Mouse (Mus musculus) heart, embryonic 13.5 days (tissue): ENCODE data around the gene Pilrb1. TPM values are rescaled to one million over a fixed set of nuclear protein-coding genes. Genes with fewer than 3 reads are reported as not detected.
"Not testable (repeated sequence)": the region's sequence is repeated elsewhere in the genome, so short reads cannot be mapped to it uniquely, and the experiment has no call there.

Source experiments
- ATAC-seq: fragments of 200-750 bp; cut with Nextera tagmentation; 2 replicates; pipeline ENCODE4 v1.8.0; 2017; ENCODE audit warnings: moderate TSS enrichment; ENCODE audit not compliant: insufficient number of reproducible peaks, low FRiP score, low TSS enrichment; ENCODE audit errors: extremely low read depth
- H3K27ac ChIP-seq: fragments of 300-500 bp; sonication (generic); replicated peaks from 2 replicates; pipeline ENCODE4 v1.5.1; 2015; ENCODE audit warnings: moderate library complexity, mild to moderate bottlenecking, inconsistent platforms
- H3K27me3 ChIP-seq: fragments of 300-500 bp; sonication (generic); replicated peaks from 2 replicates; pipeline ENCODE4 v1.6.1; 2015; ENCODE audit warnings: mild to moderate bottlenecking, inconsistent platforms
- H3K36me3 ChIP-seq: fragments of 300-500 bp; sonication (generic); 2 replicates; pipeline ENCODE4 v1.6.1; 2015; ENCODE audit warnings: mild to moderate bottlenecking, inconsistent platforms
- H3K4me1 ChIP-seq: fragments of 300-500 bp; sonication (generic); 2 replicates; pipeline ENCODE4 v1.6.1; 2015; ENCODE audit warnings: inconsistent platforms
- H3K4me2 ChIP-seq: fragments of 300-500 bp; sonication (generic); 2 replicates; pipeline ENCODE4 v1.6.1; 2015; ENCODE audit warnings: inconsistent platforms, mild to moderate bottlenecking, moderate library complexity
- H3K4me3 ChIP-seq: fragments of 300-500 bp; sonication (generic); 2 replicates; pipeline ENCODE4 v1.5.1; 2015; ENCODE audit warnings: moderate library complexity, mild to moderate bottlenecking, inconsistent platforms
- H3K9ac ChIP-seq: fragments of 300-500 bp; sonication (generic); 2 replicates; pipeline ENCODE4 v1.6.1; 2015; ENCODE audit warnings: inconsistent platforms, mild to moderate bottlenecking, moderate library complexity
- H3K9me3 ChIP-seq: fragments of 300-500 bp; sonication (generic); 2 replicates; pipeline ENCODE4 v1.6.1; 2016; ENCODE audit warnings: inconsistent platforms
- WGBS: fragments of 180-500 bp; shearing (Covaris S2); methylation state at CpG from one replicate; pipeline ENCODE4 v1.1.7; 2015; ENCODE audit warnings: mixed read lengths; 5-methylcytosine and 5-hydroxymethylcytosine counted together
- polyA plus RNA-seq: library from polyadenylated mRNA; unstranded; fragments of >200 nt; fragmentation: Nextera tagmentation; extraction: Ambion mirVana; gene quantifications from 2 replicates; pipeline ENCODE4 v1.2.1, GENCODE M21; 2015

The Pilrb1 gene
- polyA plus RNA-seq, 1 experiment from 2014 or later, result 0.71 TPM

DNA sequence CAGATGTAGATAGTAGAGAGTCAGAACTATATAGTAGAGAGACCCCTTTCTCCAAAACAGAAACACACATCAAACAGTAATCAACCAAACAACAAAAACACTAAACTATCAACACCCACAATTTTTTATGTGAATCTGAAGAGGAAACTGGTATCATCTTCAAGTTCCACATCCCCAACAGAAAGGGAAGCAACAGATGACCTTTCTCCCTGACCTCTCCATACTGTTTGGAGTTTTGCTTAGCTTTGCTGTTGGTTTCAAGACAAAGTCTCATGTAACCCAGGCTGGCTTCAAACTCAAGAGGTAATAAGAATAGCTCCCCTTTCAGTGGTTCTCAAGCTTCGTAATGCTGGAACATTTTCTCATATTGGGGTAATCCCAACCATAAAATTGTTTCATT, 6.1 kb upstream of the Pilrb1 start:
- not testable (repeated sequence) for H3K36me3 ChIP-seq, H3K9ac ChIP-seq, H3K4me2 ChIP-seq, H3K4me3 ChIP-seq, H3K9me3 ChIP-seq, H3K27me3 ChIP-seq, H3K27ac ChIP-seq, H3K4me1 ChIP-seq, ATAC-seq
- WGBS, result 71% methylated on average over 1 of the region's 1 CpGs

DNA sequence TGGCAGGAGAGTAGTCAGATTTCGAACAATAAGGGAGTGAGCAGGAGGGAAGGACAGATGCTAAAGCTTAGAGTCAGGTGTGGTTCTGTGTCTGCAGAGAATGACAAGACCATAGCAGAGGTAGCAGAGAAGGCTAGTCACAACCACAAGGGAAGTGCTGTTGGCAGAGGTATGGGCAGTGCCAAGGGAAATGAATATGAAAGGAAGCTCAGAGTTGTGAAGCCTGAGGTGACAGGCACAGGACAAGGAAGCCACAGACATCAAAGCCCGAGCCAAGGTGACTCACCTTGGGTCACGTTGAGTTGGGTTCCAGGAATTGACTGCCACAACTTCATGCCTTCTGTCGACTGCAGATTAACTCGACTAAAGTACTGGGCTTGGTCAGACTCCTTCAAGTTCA, 1.0 kb downstream of the Pilrb1 start:
- WGBS, result 65% methylated on average over 5 of the region's 5 CpGs
- not testable (repeated sequence) for H3K36me3 ChIP-seq, H3K4me1 ChIP-seq, H3K9me3 ChIP-seq, H3K27ac ChIP-seq, H3K4me2 ChIP-seq, ATAC-seq, H3K27me3 ChIP-seq, H3K9ac ChIP-seq, H3K4me3 ChIP-seq

DNA sequence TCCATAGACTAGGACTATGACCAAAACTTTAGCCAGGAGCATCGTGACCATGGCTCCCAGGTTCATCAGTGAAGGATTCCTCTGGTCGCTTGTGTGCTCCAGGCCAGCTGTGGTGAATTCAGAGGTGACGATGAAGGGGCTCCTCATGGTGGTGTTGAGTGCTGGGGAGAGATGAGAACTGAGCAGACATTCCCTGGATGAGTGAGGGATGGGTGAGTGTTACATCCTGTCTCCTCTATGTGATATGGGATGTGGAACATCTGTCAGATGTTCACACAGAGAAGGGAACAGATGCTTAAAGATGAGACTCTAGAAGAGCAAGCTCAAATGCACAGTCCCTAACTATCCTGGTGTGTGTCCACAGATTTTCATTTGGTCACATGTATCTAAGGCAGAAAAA, 3.0 kb downstream of the Pilrb1 start:
- not testable (repeated sequence) for H3K4me3 ChIP-seq, ATAC-seq, H3K4me1 ChIP-seq, H3K9me3 ChIP-seq, H3K9ac ChIP-seq, H3K4me2 ChIP-seq, H3K27me3 ChIP-seq, H3K27ac ChIP-seq, H3K36me3 ChIP-seq
- WGBS, result 54% methylated on average over 3 of the region's 3 CpGs

GRCm38 (mm10) chr5:137850313-137850712, 7.6 kb downstream of the Pilrb1 start:
- not testable (repeated sequence) for H3K9me3 ChIP-seq, H3K36me3 ChIP-seq, H3K4me3 ChIP-seq, ATAC-seq, H3K4me1 ChIP-seq, H3K9ac ChIP-seq, H3K27ac ChIP-seq, H3K4me2 ChIP-seq, H3K27me3 ChIP-seq
- WGBS, result 69% methylated on average over 1 of the region's 1 CpGs

GRCm38 (mm10) chr5:137837110-137837509, 20.8 kb downstream of the Pilrb1 start:
- not testable (repeated sequence) for H3K27me3 ChIP-seq, H3K4me2 ChIP-seq, H3K9ac ChIP-seq, H3K36me3 ChIP-seq, H3K4me3 ChIP-seq, ATAC-seq, H3K27ac ChIP-seq, H3K4me1 ChIP-seq, H3K9me3 ChIP-seq

DNA sequence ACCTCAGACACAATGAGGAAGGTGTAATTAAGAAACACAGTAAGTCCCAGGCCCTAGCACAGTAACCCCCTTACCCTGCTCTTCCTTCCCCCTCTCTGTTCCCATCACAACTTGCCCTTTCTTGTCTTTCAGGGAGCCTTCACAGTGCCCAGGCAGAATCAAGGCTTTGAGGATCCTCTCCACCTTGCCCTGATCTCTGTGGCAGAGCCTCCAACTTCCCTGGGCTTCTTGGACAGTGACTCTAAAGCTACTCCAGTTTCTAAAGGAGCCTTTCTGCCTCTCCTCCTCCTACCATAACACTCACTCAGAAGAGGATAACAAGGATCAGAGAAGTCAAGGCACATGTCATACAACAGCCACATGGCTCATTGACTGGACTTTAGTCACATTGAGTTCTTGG, 21.3 kb downstream of the Pilrb1 start:
- Histone ChIP-seq H3K4me2 (no peak overlapping the region), H3K27ac (no peak overlapping the region), H3K9me3 (no peaks in the 10 kb centered on the region), H3K36me3 (no peaks in the 10 kb centered on the region), H3K9ac (no peak overlapping the region), H3K4me1 (no peaks in the 10 kb centered on the region), H3K4me3 (no peak overlapping the region), H3K27me3 (no peaks in the 10 kb centered on the region)
- ATAC-seq, result no peak

GRCm38 (mm10) chr5:137835966-137836520, 21.9 kb downstream of the Pilrb1 start, which contains the start of gene Pilra:
TSS of gene Pilra (minus strand) at chr5:137836281.
- H3K27me3 ChIP-seq, H3K4me2 ChIP-seq, H3K9me3 ChIP-seq, H3K36me3 ChIP-seq, H3K4me1 ChIP-seq, H3K4me3 ChIP-seq, H3K9ac ChIP-seq, H3K27ac ChIP-seq, ATAC-seq: not testable (repeated sequence)
- 33% methylated on average over 2 of the region's 2 CpGs for WGBS

- 42% methylated on average over 4 of the region's 4 CpGs for WGBS
- H3K9me3 ChIP-seq, result no peaks in the 10 kb centered on the region
- H3K4me1 ChIP-seq, result no peaks in the 10 kb centered on the region
- no peaks in the 10 kb centered on the region for H3K27me3 ChIP-seq
- no peak overlapping the region for H3K9ac ChIP-seq
- H3K36me3 ChIP-seq, result no peaks in the 10 kb centered on the region
- 0 out of 2 replicates have a peak overlapping the region, but pooled peaks have one; percentile 6 for H3K27ac ChIP-seq
- H3K4me3 ChIP-seq, result no peak overlapping the region
- no peak for ATAC-seq
- no peak overlapping the region for H3K4me2 ChIP-seq
These were observed 24.4 kb downstream of the Pilrb1 start for GRCm38 (mm10) chr5:137833500-137833899.

- Histone ChIP-seq H3K4me1 (no peaks in the 10 kb centered on the region), H3K9me3 (no peaks in the 10 kb centered on the region), H3K27me3 (no peaks in the 10 kb centered on the region), H3K4me2 (no peak overlapping the region), H3K36me3 (no peaks in the 10 kb centered on the region), H3K4me3 (no peak overlapping the region), H3K9ac (no peak overlapping the region), H3K27ac (no peak overlapping the region)
- ATAC-seq, result no peak
- WGBS, result 58% methylated on average over 6 of the region's 6 CpGs
These were observed 26.4 kb downstream of the Pilrb1 start for GRCm38 (mm10) chr5:137831506-137831905.

DNA sequence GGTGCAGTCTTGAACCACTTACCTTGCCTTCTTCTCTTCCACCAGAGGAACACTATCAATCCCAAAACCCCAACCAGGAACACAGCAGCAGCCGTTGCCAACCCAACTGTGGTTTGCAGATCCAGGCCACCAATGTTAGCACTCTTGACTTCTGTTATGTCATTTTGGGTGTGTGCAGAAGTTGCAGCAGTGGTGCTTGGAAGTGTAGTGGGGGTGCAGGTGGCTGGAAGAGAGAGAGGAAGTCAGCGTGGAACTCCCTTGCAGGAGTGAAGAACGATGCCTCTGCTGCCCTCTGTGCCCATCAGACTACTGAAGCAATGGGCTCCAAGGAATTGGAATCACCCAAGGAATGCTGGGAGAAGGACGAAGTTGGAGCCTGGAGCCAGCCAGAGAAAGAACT, 26.8 kb downstream of the Pilrb1 start:
- H3K27me3 ChIP-seq, result no peaks in the 10 kb centered on the region
- 77% methylated on average over 4 of the region's 4 CpGs for WGBS

DNA sequence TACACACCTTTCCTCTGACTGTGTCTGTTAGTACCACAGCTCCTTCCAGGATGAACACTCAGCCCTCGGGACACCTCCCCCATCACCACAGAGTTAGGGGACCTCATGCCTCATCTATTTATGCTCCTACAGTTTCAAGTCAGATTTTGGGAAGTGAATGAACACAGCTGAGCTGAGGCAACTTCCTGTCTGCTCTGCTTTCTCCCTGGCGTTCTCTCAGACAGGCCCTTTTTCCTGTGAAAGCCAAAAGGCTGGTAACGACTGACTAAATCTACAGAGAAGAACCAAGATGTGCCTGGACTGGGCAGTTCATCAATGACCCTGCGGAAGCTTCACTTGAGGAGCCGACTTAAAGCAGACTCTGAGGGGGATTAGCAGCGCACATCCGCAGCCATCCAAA, 27.7 kb downstream of the Pilrb1 start:
- Histone ChIP-seq H3K9me3 (no peaks in the 10 kb centered on the region), H3K4me3 (no peak overlapping the region), H3K9ac (no peak overlapping the region), H3K36me3 (no peaks in the 10 kb centered on the region), H3K4me1 (no peaks in the 10 kb centered on the region), H3K27ac (no peak overlapping the region), H3K4me2 (no peak overlapping the region), H3K27me3 (no peaks in the 10 kb centered on the region)
- WGBS, result 70% methylated on average over 7 of the region's 7 CpGs
- ATAC-seq, result no peak

More for the DNA sequence above, 26.8 kb downstream of the Pilrb1 start:
- H3K9me3 ChIP-seq, result no peaks in the 10 kb centered on the region
- no peak overlapping the region for H3K27ac ChIP-seq
- H3K4me1 ChIP-seq, result no peaks in the 10 kb centered on the region
- H3K4me3 ChIP-seq, result no peak overlapping the region
- no peak overlapping the region for H3K9ac ChIP-seq
- ATAC-seq, result no peak
- H3K36me3 ChIP-seq, result no peaks in the 10 kb centered on the region
- H3K4me2 ChIP-seq, result no peak overlapping the region

- 66% methylated on average over 6 of the region's 6 CpGs for WGBS
- Histone ChIP-seq H3K4me1 (no peaks in the 10 kb centered on the region), H3K4me3 (no peak overlapping the region), H3K9ac (no peak overlapping the region), H3K27me3 (no peaks in the 10 kb centered on the region), H3K36me3 (no peaks in the 10 kb centered on the region), H3K27ac (no peak overlapping the region), H3K4me2 (no peak overlapping the region), H3K9me3 (no peaks in the 10 kb centered on the region)
- ATAC-seq, result no peak
These were observed 29.2 kb downstream of the Pilrb1 start for GRCm38 (mm10) chr5:137828694-137829093.
